Mouse (Mus musculus): ENCODE measurements at regions not wholly inside any gene's neighbourhood (a gene's known extent, or its start where the extent isn't known, plus 50 kb on each side); places are given as distances from the start of the nearest gene placed in this dataset.

DNA sequence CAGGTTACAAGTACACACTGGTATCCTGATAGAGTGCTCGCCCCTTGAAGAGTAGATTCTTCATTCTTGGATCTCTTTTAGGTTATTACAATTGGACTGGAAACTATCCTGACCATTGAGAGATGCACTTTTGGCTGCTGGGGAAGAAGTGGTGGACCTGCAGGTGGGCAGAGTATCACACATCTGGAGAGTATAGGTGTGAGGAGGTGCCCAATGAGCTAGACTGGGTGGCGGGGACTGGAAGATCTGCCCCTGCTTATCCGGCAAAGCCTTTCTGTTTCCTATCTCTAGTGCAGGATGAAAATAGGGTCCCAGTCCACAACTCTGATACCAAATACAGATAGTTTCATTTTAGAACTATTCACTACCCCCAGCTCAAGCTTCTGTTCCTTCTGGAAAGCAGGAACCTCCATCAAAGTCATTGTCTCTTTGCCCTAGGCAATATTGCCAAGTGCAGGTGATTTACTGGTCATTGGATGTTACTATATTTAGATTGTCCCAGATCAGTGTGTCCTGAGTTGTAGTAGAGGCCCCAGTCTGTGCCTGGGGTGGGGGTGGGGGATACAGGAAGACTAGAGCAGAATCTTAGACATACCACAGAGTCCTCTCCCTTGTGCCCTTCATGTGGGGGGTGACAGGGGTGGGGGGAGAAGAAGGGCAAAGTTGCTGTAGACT is 62.5 kb upstream of the Ube2e1 start:
- DNase-seq (ENCODE audit: low spot score in 2 of 2): no peak

DNA sequence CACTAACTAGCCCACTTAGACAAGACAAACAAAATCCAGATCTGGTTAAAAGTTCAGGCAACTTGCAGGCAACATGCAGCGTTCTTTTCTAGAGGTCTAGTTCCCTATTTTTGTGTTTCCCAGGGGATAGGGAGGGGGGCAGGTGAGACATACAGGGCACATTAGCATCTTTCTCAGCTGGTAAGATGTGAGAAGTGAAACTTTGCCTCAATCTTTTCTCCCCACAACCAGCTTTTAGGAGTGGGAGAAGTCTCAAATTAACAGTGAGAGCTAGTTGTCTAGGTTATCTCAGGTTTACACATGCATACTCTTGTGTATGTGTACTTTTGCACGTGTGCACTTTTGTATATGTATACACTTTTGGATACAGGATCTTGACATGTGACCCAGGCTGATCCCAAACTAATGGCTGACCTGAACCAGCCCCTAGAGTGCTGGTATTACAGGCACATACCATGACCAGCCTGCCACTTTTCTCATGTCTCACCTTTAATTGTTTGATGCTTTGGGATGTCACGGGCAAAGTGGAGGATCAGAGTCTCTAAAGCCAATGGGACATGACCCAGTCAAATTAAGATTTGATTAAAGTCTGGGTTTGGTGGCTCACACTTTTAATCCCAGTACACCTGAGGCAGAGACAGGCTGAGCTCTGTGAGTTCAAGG is 60.3 kb upstream of the Ube2e1 start:
- no peak for DNase-seq (ENCODE audit: low spot score in 2 of 2)

DNA sequence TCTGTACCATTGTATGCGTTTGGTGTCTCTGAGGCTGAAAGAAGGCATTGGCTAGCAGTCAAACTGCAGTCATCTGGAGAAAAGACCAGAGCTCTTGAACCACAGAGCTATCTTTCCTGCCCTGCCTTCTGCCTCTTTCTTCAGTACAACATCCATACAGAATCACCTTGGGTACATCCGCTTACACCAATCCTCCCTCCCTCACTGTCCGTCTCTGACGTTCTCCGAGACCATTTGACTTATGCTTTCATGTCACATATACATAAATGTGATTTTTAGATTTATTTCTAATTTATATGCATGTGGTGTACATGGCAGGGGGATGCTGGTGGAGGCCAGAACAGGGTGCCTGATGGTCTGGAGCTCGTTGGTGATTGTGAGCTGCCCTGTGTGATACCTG is 57.7 kb upstream of the Ube2e1 start:
- DNase-seq (ENCODE audit: low spot score in 2 of 2): no peak

- DNase-seq (ENCODE audit: low spot score in 2 of 2): peak in 1 of 2 experiments; percentile 32
Measured at GRCm38 (mm10) chr14:18385953-18386668, 54.5 kb upstream of the Ube2e1 start.
